Mouse (Mus musculus) olfactory bulb, adult 2 months (tissue): Measurements from ENCODE around the gene Manba.

ENCODE experiments used
- CTCF ChIP-seq: fragments of 200-500 bp; IDR thresholded peaks from 2 replicates; pipeline ENCODE4 v1.5.1; 2012; ENCODE audit warnings: low read depth, mild to moderate bottlenecking, low read length, moderate library complexity; ENCODE audit not compliant: insufficient read depth
- POLR2A ChIP-seq: fragments of 200-500 bp; IDR thresholded peaks from 2 replicates; pipeline ENCODE4 v1.6.1; 2012; ENCODE audit warnings: mild to moderate bottlenecking, low read depth, low read length, moderate library complexity; ENCODE audit not compliant: insufficient read depth

DNA sequence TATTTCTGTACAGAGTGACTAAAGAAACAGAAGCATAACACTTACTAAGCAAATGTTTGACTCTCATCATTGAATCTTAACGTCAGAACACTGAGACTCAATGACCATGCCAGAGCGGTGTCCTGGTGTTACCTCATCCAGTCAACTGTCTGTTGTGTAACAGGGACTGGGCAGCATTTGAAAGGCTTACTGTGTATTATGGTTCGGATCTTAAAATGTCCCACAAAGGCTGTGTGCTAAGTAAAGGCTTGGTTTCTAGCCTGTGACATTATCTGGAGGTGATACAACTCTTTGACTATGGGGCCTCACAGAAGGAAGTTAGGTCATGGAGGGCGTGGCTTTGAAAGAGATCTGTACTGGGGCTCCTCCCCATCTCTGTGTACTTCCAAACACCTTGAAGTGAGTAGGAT lies 101.1 kb downstream of the Manba start:
- TF ChIP-seq CTCF: no peak
- TF ChIP-seq POLR2A: no peak
